Comparison of ENCODE assay signal across 30 mouse cellular contexts in genomic region chr2:173267562-173267961, GRCm38 (mm10). TPM values are rescaled to one million over a fixed set of nuclear protein-coding genes. Genes with fewer than 3 reads are reported as not detected.
DNase-seq lines count a peak whose midpoint lies in the region; TF ChIP-seq lines count a peak whose summit lies in the region.
"Had no signal": no experiment of that assay in that cellular context is flagged by ENCODE, and none has a peak within 500 bp of the region (broad histone marks: within the 10 kb centered on the region; RNA-seq: fewer than 3 reads in every experiment).

No protein-coding gene starts in this region.

- 72% methylated on average over 3 of the region's 3 CpGs for WGBS in spleen, adult 2 months
- 91% methylated on average over 3 of the region's 3 CpGs for WGBS in thymus, adult 2 months

- no peak for TF ChIP-seq POLR2A in spleen, adult 2 months (IDR thresholded peaks at IDR 0.05; ENCODE audit: low read depth, low read length)
- TF ChIP-seq POLR2A in thymus, adult 2 months (IDR thresholded peaks at IDR 0.05; ENCODE audit: control insufficient read depth, extremely low read depth, insufficient read depth, low read length, poor library complexity), result no peak

- H3K4me1 ChIP-seq in spleen, adult 2 months (ENCODE audit: control insufficient read depth, insufficient read depth, insufficient read length), result peaks cover 25% of the 10 kb centered on the region; the same call in 1 of the 2 replicates
- peaks cover 12% of the 10 kb centered on the region; the same call in 1 of the 2 replicates for H3K4me1 ChIP-seq in brown adipose tissue, adult 24 weeks (ENCODE audit: control insufficient read depth, insufficient read depth, insufficient read length, low read length)
- H3K4me1 ChIP-seq in thymus, adult 2 months (replicated peaks; ENCODE audit: control insufficient read depth, insufficient read depth, low read length), result peaks cover 83% of the 10 kb centered on the region

- TF ChIP-seq CTCF in spleen, adult 2 months (IDR thresholded peaks at IDR 0.05; ENCODE audit: extremely low read depth, insufficient read depth, insufficient read length, insufficient replicate concordance), result no peak
- TF ChIP-seq CTCF in thymus, adult 2 months (IDR thresholded peaks at IDR 0.05; ENCODE audit: borderline replicate concordance, control insufficient read depth, extremely low read depth, insufficient read depth, low read length, poor library complexity), result no peak

- H3K27ac ChIP-seq in spleen, adult 2 months (ENCODE audit: insufficient read depth, low read length), result 0 out of 2 replicates have a peak overlapping the region, but pooled peaks have one; percentile 16
- H3K27ac ChIP-seq in brown adipose tissue, adult 24 weeks (replicated peaks; ENCODE audit: low read depth, low read length), result peak overlapping the region; percentile 99
- no peak overlapping the region for H3K27ac ChIP-seq in thymus, adult 2 months (ENCODE audit: control insufficient read depth, insufficient read depth, low read length)
- H3K27ac ChIP-seq: embryonic facial prominence, embryonic 10.5 days; embryonic facial prominence, embryonic 13.5 days; forebrain, embryonic 10.5 days; gastrocnemius, adult 2 months; heart, embryonic 15.5 days; hindbrain, embryonic 14.5 days; hindbrain, postnatal 0 days had no signal

- H3K36me3 ChIP-seq in spleen, adult 2 months (ENCODE audit: control insufficient read depth, insufficient read depth, low read length), result no peaks in the 10 kb centered on the region
- no peaks in the 10 kb centered on the region for H3K36me3 ChIP-seq in thymus, adult 2 months (ENCODE audit: control insufficient read depth, insufficient read depth, low read length)
- H3K36me3 ChIP-seq: embryonic facial prominence, embryonic 10.5 days; forebrain, embryonic 10.5 days; heart, embryonic 12.5 days; heart, embryonic 15.5 days had no signal

- DNase-seq in heart, adult 11 months, result peak; percentile 85
- DNase-seq in heart, postnatal 4 days, result no peak
- DNase-seq in spleen, adult 2 months (ENCODE audit: low read depth in 1 of 2, low spot score in 2 of 2), result no peak
- no peak for DNase-seq in spleen, postnatal 10 days (ENCODE audit: low spot score in 2 of 2)
- DNase-seq in kidney, postnatal 10 days, result no peak
- no peak for DNase-seq in thymus, adult 2 months
- DNase-seq: adrenal gland, adult 2 months; adrenal gland, postnatal 14 days; cerebellum, adult 11-12 months; cerebellum, adult 8-10 months; cerebellum, postnatal 36 days; embryo, embryonic 11 days; forebrain, postnatal 0 days; gastrocnemius, adult 2 months; gastrocnemius, postnatal 14 days; heart, adult 18-20 months; heart, postnatal 10 days; heart, postnatal 36 days had no signal

- no peak overlapping the region for H3K4me3 ChIP-seq in spleen, adult 2 months (ENCODE audit: extremely low read depth, insufficient read depth, insufficient read length)
- peak overlapping the region; percentile 10; the same call in 1 of the 2 replicates for H3K4me3 ChIP-seq in brown adipose tissue, adult 24 weeks (ENCODE audit: insufficient read depth, low read depth, low read length)
- H3K4me3 ChIP-seq in thymus, adult 2 months (ENCODE audit: control insufficient read depth, insufficient read depth, low read length), result no peak overlapping the region
- H3K4me3 ChIP-seq: embryonic facial prominence, embryonic 10.5 days; embryonic facial prominence, embryonic 13.5 days; forebrain, embryonic 10.5 days; gastrocnemius, adult 2 months; heart, embryonic 12.5 days; heart, embryonic 15.5 days had no signal

- no peaks in the 10 kb centered on the region for H3K27me3 ChIP-seq in spleen, adult 2 months (ENCODE audit: control insufficient read depth, insufficient read depth, low read length)
- H3K27me3 ChIP-seq in thymus, adult 2 months (ENCODE audit: control insufficient read depth, insufficient read depth, low read length), result no peaks in the 10 kb centered on the region
- H3K27me3 ChIP-seq: CH12.LX; embryonic facial prominence, embryonic 13.5 days; heart, embryonic 12.5 days; heart, embryonic 15.5 days had no signal

RNA-seq across cellular contexts. Expression of gene Pmepa1, which starts 8.8 kb away (rescaled TPM):
- 10 to 100 TPM; 53.5 to 57.3 TPM for total RNA-seq in heart, postnatal 4 days (2021)
- 13.1 and 21.4 TPM in 2 replicates for polyA plus RNA-seq in spleen, adult 2 months (2012; rRNA removed)
- polyA plus RNA-seq in brown adipose tissue, adult 24 weeks (2012; ENCODE audit: insufficient read depth, insufficient read length, missing spikeins), result 108 and 141 TPM in 2 replicates
- polyA plus RNA-seq in thymus, adult 2 months (2012; rRNA removed), result 68.7 and 70.3 TPM in 2 replicates
- total RNA-seq: MEL had no signal

RNA-seq across cellular contexts. Expression of gene Zbp1, which starts 48.8 kb away (rescaled TPM):
- under 1 TPM in 1 of 2 experiments, not detected in 1; 0.14 TPM for total RNA-seq in heart, postnatal 4 days (2021)
- polyA plus RNA-seq in spleen, adult 2 months (2012; rRNA removed), result 19.6 and 26.8 TPM in 2 replicates
- polyA plus RNA-seq in brown adipose tissue, adult 24 weeks (2012; ENCODE audit: insufficient read depth, insufficient read length, missing spikeins), result 1.6 TPM in 1 of 2 replicates, not detected in the other
- 58.6 and 63.7 TPM in 2 replicates for polyA plus RNA-seq in thymus, adult 2 months (2012; rRNA removed)
- total RNA-seq: gastrocnemius, adult 2 months; gastrocnemius, postnatal 14 days; hindbrain, postnatal 0 days; MEL had no signal
- polyA plus RNA-seq: embryonic facial prominence, embryonic 10.5 days; forebrain, embryonic 10.5 days; forebrain, embryonic 14.5 days; heart, embryonic 12.5 days; hindbrain, embryonic 11.5 days had no signal
